Mouse (Mus musculus) hindbrain, embryonic 13.5 days (tissue): ENCODE data around the gene Pnmal1. TPM values are rescaled to one million over a fixed set of nuclear protein-coding genes. Genes with fewer than 3 reads are reported as not detected.
"Not testable (repeated sequence)": the region's sequence is repeated elsewhere in the genome, so short reads cannot be mapped to it uniquely, and the experiment has no call there.

Source experiments
- ATAC-seq: fragments of 200-750 bp; cut with Nextera tagmentation; 2 replicates; pipeline ENCODE4 v1.8.0; 2017; ENCODE audit warnings: moderate TSS enrichment; ENCODE audit not compliant: low FRiP score
- H3K27ac ChIP-seq: fragments of 300-500 bp; sonication (generic); 2 replicates; pipeline ENCODE4 v1.5.1; 2015; ENCODE audit warnings: inconsistent platforms, mild to moderate bottlenecking, moderate library complexity
- H3K27me3 ChIP-seq: fragments of 300-500 bp; sonication (generic); 2 replicates; pipeline ENCODE4 v1.6.1; 2015; ENCODE audit warnings: mild to moderate bottlenecking, inconsistent platforms
- H3K36me3 ChIP-seq: fragments of 300-500 bp; sonication (generic); 2 replicates; pipeline ENCODE4 v1.6.1; 2015; ENCODE audit warnings: mild to moderate bottlenecking, inconsistent platforms
- H3K4me1 ChIP-seq: fragments of 300-500 bp; sonication (generic); replicated peaks from 2 replicates; pipeline ENCODE4 v1.6.1; 2015; ENCODE audit warnings: inconsistent platforms
- H3K4me2 ChIP-seq: fragments of 300-500 bp; sonication (generic); 2 replicates; pipeline ENCODE4 v1.6.1; 2015; ENCODE audit warnings: inconsistent platforms, mild to moderate bottlenecking, moderate library complexity
- H3K4me3 ChIP-seq: fragments of 300-500 bp; sonication (generic); 2 replicates; pipeline ENCODE4 v1.5.1; 2015; ENCODE audit warnings: mild to moderate bottlenecking, inconsistent platforms
- H3K9ac ChIP-seq: fragments of 300-500 bp; sonication (generic); 2 replicates; pipeline ENCODE4 v1.6.1; 2015; ENCODE audit warnings: mild to moderate bottlenecking, inconsistent platforms
- H3K9me3 ChIP-seq: fragments of 300-500 bp; sonication (generic); 2 replicates; pipeline ENCODE4 v1.6.1; 2016; ENCODE audit warnings: inconsistent platforms
- WGBS: fragments of 180-500 bp; shearing (Covaris S2); methylation state at CpG from one replicate; pipeline ENCODE4 v1.1.7; 2015; 5-methylcytosine and 5-hydroxymethylcytosine counted together
- polyA plus RNA-seq: library from polyadenylated mRNA; unstranded; fragments of >200 nt; fragmentation: Nextera tagmentation; extraction: Ambion mirVana; gene quantifications from 2 replicates; pipeline ENCODE4 v1.2.1, GENCODE M21; 2015

The Pnmal1 gene
- polyA plus RNA-seq, 1 experiment from 2014 or later = 42.0 TPM

DNA sequence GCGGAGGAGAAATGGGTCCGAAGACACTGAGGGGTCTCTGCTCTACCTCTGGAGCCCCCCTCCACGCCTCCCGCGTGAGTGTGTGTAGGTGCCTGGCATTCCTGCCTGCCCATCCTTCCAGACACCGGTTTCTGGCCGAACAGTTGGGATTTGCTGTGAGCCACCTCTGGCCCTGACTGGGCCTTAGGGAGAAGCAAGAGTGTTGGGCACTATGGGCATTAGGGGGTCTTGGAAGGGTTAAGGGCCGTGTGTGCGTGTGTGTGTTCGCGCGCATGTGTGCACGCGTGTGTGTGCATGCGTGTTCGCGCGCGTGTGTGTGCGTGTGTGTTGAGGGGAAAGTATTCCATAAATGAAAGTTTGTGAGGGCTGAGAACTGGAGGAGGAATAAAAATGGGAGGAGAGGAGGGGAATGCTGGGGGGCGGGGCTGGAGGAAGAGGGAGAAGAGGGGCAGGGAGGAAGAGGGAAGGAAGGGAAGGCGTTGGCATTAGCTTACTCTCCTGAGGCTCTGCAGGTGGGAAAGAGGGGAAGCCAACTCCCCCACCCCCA lies 12.1 kb upstream of the Pnmal1 start:
- H3K4me1 ChIP-seq = peaks cover 88% of the 10 kb centered on the region
- H3K9ac ChIP-seq = peak overlapping the region; percentile 93
- no peaks in the 10 kb centered on the region for H3K9me3 ChIP-seq
- ATAC-seq = no peak
- peaks cover 8% of the 10 kb centered on the region; the same call in 1 of the 2 replicates for H3K27me3 ChIP-seq
- WGBS = 14% methylated on average over 21 of the region's 22 CpGs
- peak overlapping the region; percentile 97 for H3K4me2 ChIP-seq
- peak overlapping the region; percentile 85 for H3K4me3 ChIP-seq
- H3K36me3 ChIP-seq = peaks cover 10% of the 10 kb centered on the region; the same call in 1 of the 2 replicates
- H3K27ac ChIP-seq = peak overlapping the region; percentile 97

DNA sequence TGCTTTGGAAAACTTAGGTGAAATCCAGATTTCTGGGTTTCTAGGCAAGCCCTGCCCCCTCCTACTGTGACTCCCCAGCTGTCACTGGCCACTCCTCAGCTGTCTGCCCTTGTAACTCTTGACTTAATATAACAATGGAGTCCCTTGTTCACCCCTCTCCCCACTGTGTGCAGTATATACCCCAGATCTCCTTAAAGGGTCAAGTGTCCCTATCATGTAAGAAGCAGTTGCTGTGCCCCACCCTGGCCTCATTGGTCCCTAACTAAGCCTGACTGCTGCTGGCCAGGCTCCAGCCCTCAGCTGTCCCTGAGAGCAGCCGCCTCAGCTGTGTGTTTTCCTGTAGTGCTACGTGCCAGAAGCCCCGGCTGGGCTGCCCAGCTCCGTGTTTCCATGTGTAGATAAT lies 11.5 kb upstream of the Pnmal1 start:
- Histone ChIP-seq H3K9ac (peak overlapping the region; percentile 93), H3K36me3 (peaks cover 10% of the 10 kb centered on the region; the same call in 1 of the 2 replicates), H3K9me3 (no peaks in the 10 kb centered on the region), H3K4me1 (peaks cover 86% of the 10 kb centered on the region), H3K27me3 (peaks cover 8% of the 10 kb centered on the region; the same call in 1 of the 2 replicates), H3K4me2 (peak overlapping the region; percentile 97), H3K27ac (peak overlapping the region; percentile 97), H3K4me3 (peak overlapping the region; percentile 85)
- 1% methylated on average over 4 of the region's 4 CpGs for WGBS
- ATAC-seq = no peak

DNA sequence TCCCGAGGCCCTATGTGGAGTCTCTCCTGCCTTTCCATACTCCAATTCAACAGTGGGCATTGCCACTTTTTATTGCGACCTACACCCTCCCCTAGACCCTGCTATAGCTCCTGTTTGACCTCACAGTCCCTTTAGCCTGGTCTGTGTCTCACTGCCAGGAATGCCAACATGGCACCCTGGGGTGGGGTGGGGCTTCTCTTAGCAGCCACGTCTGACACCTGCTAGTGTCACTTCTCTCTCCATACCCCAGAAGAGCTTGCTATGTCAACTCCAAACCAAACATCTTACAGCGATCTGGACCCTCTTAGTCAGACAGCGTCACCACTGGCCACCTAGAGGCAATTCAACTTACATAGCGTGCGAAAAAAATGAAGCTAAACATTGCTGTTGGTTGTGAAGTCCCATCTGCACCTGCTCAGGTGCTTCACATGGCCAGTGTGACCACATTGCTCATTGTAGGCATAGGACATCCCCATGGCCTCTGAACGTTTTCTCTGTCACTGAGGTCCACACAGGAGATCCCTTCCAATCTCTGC lies 10.5 kb upstream of the Pnmal1 start:
- Histone ChIP-seq H3K4me3 (peak overlapping the region; percentile 85), H3K4me2 (peak overlapping the region; percentile 97), H3K36me3 (peaks cover 10% of the 10 kb centered on the region; the same call in 1 of the 2 replicates), H3K9me3 (no peaks in the 10 kb centered on the region), H3K4me1 (peaks cover 76% of the 10 kb centered on the region), H3K9ac (peak overlapping the region; percentile 93), H3K27me3 (peaks cover 8% of the 10 kb centered on the region; the same call in 1 of the 2 replicates), H3K27ac (peak overlapping the region; percentile 97)
- WGBS = 54% methylated on average over 8 of the region's 8 CpGs
- no peak for ATAC-seq

DNA sequence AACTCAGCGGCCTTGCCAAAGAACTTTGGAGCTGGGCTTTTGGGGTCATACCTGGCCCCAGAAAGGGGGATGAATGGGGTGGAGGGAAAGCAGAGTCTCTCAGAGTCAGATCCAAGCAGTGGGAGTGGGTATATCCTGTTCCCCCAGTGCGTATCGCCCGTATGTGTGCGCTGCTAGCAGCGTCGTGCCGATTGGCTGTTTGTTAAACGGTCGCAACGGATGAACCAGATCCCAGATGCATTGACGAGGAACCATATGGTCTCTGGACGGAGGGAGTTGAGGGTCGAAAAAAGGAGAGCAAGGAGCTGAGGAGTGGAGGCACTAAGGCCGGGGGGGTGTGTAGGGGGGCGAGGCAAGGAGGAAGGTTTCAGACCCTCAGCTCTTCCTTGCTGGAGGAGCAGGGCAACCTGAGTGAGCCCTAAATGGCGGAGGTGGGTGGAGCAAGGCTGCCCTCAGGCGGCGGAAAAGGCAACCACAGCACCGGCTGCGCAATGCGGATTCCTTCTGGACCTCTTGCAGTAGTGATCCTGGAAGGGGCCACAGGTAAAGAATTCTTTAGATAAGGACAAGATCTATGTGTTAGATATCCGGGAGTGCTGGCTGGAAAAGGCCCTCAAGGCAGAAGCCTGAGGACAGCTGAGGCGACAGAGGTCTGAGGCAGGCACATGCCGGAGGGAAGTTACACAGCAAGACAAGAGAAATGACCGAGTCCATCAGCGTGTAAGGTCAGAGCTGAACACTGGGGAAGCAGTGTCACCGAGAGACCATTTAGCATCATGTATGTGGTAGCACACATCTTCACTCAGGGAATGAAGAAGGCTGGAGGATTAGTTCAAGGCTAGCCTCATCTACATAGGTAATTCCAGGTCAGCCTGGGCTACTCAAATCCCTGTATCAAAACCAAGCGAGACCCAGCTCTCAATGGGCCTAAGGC lies 9.3 kb upstream of the Pnmal1 start:
- Histone ChIP-seq H3K27me3 (peaks cover 8% of the 10 kb centered on the region; the same call in 1 of the 2 replicates), H3K9me3 (no peaks in the 10 kb centered on the region), H3K27ac (peak overlapping the region; percentile 97), H3K9ac (peak overlapping the region; percentile 93), H3K4me3 (peak overlapping the region; percentile 85), H3K4me1 (peaks cover 68% of the 10 kb centered on the region), H3K4me2 (peak overlapping the region; percentile 97), H3K36me3 (peaks cover 10% of the 10 kb centered on the region; the same call in 1 of the 2 replicates)
- ATAC-seq = peak; percentile 49
- WGBS = 10% methylated on average over 29 of the region's 29 CpGs

DNA sequence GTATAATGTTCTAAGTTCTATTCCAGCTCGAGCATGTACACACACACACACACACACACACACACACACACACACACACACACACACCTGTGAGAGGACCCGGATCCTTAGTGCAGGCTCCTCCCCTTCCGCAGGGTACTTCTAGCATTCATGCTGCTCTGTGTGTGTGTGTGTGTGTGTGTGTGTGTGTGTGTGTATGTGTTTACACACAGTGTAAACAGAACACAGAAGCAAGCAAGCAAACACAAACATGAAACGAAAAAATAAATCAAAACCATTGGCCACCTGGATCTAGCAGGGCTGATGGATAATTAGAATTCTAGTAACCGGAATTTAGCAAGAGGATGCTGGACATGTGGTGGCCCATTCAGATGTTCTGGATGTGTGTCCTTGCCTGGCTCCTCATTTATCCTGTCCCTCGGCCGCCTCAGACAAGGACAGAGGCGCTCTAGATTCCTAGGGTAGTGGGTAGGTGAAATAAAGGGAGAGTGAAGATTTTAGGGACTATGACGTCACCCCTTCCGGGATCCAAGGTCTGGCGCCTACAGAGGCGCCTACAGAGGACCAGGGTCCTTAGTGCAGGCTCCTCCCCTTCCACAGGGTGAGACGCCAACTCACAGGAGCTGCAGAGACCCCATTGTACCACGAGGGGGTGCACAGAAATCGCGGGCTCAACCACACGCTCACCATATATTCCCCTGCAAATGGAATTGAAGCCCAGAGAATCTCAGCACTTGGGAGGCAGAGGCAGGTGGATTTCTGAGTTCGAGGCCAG lies 8.4 kb upstream of the Pnmal1 start:
- no peaks in the 10 kb centered on the region for H3K9me3 ChIP-seq
- WGBS = 31% methylated on average over 18 of the region's 18 CpGs
- H3K36me3 ChIP-seq = peaks cover 10% of the 10 kb centered on the region; the same call in 1 of the 2 replicates
- H3K4me1 ChIP-seq = peaks cover 60% of the 10 kb centered on the region
- peaks cover 8% of the 10 kb centered on the region; the same call in 1 of the 2 replicates for H3K27me3 ChIP-seq
- no peak overlapping the region; the same call in 1 of the 2 replicates for H3K9ac ChIP-seq
- ATAC-seq = peak; percentile 33
- H3K4me2 ChIP-seq = peak overlapping the region; percentile 97
- H3K27ac ChIP-seq = peak overlapping the region; percentile 97
- H3K4me3 ChIP-seq = no peak overlapping the region

DNA sequence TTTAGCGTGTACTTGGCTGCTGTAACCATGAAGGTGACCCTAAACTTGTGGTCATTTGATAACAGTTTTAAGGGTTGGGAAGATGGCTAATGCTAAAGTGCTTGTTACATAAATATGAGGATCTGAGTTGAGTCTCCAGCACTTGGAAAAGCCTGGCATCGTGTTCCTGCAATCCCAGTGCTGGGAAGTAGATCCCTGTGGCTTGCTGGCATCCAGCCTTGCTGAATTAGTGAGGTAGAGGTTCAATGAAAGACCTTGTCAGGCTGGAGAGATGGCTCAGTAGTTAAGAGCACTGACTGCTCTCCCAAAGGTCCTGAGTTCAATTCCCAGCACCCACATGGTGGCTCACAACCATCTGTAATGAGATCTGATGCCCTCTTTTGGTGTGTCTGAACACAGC lies 5.7 kb upstream of the Pnmal1 start:
- 70% methylated on average over 2 of the region's 2 CpGs for WGBS
- H3K9ac ChIP-seq, H3K27ac ChIP-seq, H3K27me3 ChIP-seq, H3K36me3 ChIP-seq, H3K4me3 ChIP-seq, ATAC-seq, H3K9me3 ChIP-seq, H3K4me2 ChIP-seq: not testable (repeated sequence)
- H3K4me1 ChIP-seq = peaks cover 57% of the 10 kb centered on the region

DNA sequence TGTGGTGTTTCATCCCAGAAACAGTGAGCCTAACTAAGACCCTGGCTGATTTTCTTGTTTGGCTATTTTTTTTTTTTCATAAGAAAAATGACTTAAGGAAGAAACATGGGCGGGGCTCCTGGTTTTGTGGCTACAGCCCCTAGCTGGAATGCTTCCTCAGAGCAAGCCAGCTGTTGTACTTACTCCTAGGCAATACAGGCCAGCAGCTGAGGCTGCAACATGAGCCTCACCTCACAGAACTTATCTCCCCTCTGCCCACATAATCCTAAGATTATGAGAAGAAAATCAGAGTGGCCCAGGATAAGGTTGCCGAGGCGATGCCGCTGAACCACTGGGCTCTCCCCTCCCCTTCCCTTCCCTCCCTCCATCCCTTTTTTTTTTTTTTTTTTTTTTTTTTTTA lies 3.8 kb upstream of the Pnmal1 start:
- ATAC-seq = no peak
- H3K4me2 ChIP-seq = no peak overlapping the region
- 91% methylated on average over 4 of the region's 4 CpGs for WGBS
- no peak overlapping the region for H3K4me3 ChIP-seq
- peaks cover 56% of the 10 kb centered on the region for H3K4me1 ChIP-seq
- no peak overlapping the region for H3K9ac ChIP-seq
- 0 out of 2 replicates have a peak, but pooled peaks cover under 1% of the 10 kb centered on the region for H3K36me3 ChIP-seq
- H3K27me3 ChIP-seq = no peaks in the 10 kb centered on the region
- H3K27ac ChIP-seq = peak overlapping the region; percentile 93
- no peaks in the 10 kb centered on the region for H3K9me3 ChIP-seq

DNA sequence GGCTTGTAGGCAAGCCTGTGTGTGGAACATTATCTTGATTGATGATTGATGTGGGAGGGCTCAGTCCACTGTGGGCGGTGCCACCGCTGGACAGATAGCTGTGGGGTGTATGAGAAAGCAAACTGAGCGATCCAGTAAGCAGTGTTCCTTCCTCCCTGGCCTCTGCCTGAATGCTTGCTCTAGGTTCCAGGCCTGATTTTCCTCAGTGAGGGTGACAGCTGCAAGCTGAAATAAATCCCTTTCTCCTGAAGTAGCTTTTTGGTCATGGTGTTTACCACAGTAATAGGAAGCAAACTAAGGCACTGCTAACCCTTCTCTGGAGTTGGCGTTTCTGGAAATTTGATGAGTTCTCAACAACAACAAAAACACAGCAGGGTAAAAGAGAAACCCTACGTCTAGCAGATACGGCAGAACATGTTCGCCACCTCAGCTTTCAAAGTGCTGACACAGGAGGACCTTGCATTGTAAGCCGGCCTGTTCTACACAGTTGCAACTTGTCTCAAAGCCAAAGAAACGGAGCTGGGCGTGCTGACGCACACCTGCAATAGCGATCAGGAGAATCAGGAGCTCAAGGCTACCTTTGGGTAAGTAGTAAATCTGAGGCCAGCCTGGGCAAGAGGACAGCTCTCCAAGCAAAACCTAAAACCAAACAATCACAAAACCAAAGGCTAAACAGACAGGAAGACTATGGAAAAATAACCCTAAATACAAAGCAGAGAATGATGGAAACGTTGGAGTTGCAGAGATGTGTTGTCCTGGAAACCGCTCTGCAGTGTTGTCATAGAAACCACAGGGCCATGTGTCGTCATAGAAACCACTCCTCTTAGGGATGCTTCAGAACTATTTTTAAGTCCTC lies 2.8 kb upstream of the Pnmal1 start:
- H3K4me3 ChIP-seq = no peak overlapping the region
- H3K27ac ChIP-seq = peak overlapping the region; percentile 93
- peaks cover 9% of the 10 kb centered on the region; the same call in 1 of the 2 replicates for H3K36me3 ChIP-seq
- peaks cover 59% of the 10 kb centered on the region for H3K4me1 ChIP-seq
- 0 out of 2 replicates have a peak, but pooled peaks have one; percentile 31 for ATAC-seq
- WGBS = 30% methylated on average over 15 of the region's 15 CpGs
- peak overlapping the region; percentile 36 for H3K4me2 ChIP-seq
- peak overlapping the region; percentile 58; the same call in 1 of the 2 replicates for H3K9ac ChIP-seq
- H3K27me3 ChIP-seq = no peaks in the 10 kb centered on the region
- no peaks in the 10 kb centered on the region for H3K9me3 ChIP-seq

DNA sequence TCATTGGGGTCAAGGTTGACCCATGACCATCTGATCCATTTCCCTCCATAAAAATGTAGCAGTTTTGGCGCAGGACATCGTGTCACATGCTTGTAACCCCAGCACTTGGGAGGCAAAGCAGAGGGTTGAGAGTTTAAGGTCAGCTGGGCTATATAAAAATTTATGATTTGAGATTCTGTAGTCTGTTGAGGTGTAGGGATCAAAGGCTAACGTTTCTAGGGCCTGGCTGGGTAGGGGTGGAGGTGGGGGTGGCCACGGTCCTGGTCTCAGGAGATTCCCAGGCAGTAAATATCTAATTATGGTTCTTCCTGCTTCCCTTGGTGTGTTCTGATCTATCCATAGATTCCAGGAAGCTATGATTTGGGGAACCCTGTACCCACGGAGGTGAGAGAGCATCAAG lies 2.2 kb downstream of the Pnmal1 start:
- Histone ChIP-seq H3K9ac (no peak overlapping the region), H3K4me3 (peak overlapping the region; percentile 7; the same call in 1 of the 2 replicates), H3K27ac (no peak overlapping the region), H3K4me2 (peak overlapping the region; percentile 76), H3K9me3 (no peaks in the 10 kb centered on the region), H3K36me3 (peaks cover 25% of the 10 kb centered on the region), H3K4me1 (peaks cover 60% of the 10 kb centered on the region), H3K27me3 (no peaks in the 10 kb centered on the region)
- WGBS = 82% methylated on average over 5 of the region's 5 CpGs
- ATAC-seq = no peak

DNA sequence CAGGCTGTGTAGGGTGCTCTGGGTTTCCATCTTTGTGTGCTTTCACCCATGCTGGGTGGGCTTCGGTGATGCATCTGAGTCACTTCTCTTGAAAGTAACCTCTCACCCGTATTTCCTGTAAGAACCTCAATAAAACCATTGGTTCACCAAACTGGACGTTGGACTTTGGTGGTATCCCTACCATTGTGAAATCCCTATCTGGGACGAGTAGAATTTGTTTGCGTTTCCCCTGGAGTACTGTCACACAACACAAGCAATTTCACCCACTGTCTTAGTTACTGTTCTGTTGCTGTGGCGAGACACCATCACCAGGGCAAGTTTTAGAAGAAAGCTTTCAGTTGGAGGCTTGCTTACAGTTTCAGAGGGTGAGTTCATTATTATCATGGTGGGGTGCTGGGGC lies 8.9 kb downstream of the Pnmal1 start:
- H3K4me3 ChIP-seq = no peak overlapping the region
- no peak overlapping the region for H3K27ac ChIP-seq
- no peak overlapping the region for H3K9ac ChIP-seq
- no peaks in the 10 kb centered on the region for H3K9me3 ChIP-seq
- H3K36me3 ChIP-seq = 0 out of 2 replicates have a peak, but pooled peaks cover 5% of the 10 kb centered on the region
- peaks cover 3% of the 10 kb centered on the region; the same call in 1 of the 2 replicates for H3K4me1 ChIP-seq
- ATAC-seq = no peak
- 88% methylated on average over 6 of the region's 6 CpGs for WGBS
- no peaks in the 10 kb centered on the region for H3K27me3 ChIP-seq
- H3K4me2 ChIP-seq = no peak overlapping the region

DNA sequence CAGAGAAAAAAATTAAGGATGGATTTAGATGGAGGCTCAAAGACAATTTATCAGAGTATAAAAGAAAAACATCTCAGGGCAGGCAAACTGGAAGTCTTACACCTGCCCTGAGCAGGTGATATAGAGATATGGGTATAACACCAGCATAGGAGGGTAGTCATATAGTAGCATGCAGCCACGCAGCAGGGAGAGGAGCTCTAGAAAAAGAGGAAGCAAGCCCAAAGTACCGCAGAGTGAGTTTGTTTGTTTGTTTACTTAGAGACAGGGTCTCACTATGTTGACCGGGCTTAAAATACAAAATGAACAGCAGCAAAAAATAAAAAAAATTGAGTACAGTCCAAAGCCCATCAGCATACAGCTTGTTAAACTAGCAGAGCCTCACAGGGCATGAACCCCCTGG lies 11.7 kb downstream of the Pnmal1 start:
- H3K4me2 ChIP-seq = no peak overlapping the region
- H3K9ac ChIP-seq = no peak overlapping the region
- no peak overlapping the region for H3K27ac ChIP-seq
- 86% methylated on average over 3 of the region's 3 CpGs for WGBS
- H3K9me3 ChIP-seq = no peaks in the 10 kb centered on the region
- H3K27me3 ChIP-seq = no peaks in the 10 kb centered on the region
- no peak overlapping the region for H3K4me3 ChIP-seq
- no peak for ATAC-seq
- H3K4me1 ChIP-seq = no peaks in the 10 kb centered on the region
- no peaks in the 10 kb centered on the region for H3K36me3 ChIP-seq
